ENCODE assay signal across 8 mouse cellular contexts in the genomic region with DNA sequence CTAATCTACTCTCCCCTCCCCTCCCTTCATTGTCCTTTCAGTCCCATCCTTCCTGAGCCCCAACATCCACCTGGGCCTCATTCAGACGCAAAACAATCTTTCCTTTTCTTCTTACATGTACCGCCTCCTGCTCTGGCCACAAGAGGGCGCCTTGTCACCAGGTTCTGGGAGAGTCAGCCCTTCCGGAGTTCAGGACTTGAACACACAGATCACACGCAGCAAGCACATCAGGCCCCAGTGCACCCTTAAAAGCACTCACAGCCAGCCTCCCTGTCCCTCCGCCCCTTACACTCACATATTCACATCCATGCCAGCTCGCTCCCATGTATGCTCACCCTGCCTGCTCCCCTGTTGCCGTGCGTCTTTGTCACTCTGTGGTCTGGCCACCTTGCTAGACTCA. TPM values are rescaled to one million over a fixed set of nuclear protein-coding genes. Genes with fewer than 3 reads are reported as not detected.
DNase-seq lines count a peak whose midpoint lies in the region; ATAC-seq and TF ChIP-seq lines count a peak whose summit lies in the region.

No protein-coding gene starts in this region.

- peaks cover 25% of the 10 kb centered on the region for H3K4me1 ChIP-seq in hindbrain, embryonic 13.5 days (replicated peaks)

- peak; percentile 46 for ATAC-seq in Patski
- ATAC-seq in hindbrain, embryonic 13.5 days (ENCODE audit: low FRiP score) = peak; percentile 61; the same call in 1 of the 2 replicates

- no peak overlapping the region for H3K4me3 ChIP-seq in hindbrain, embryonic 13.5 days

- 13% methylated on average over 9 of the region's 9 CpGs for WGBS in hindbrain, embryonic 13.5 days

- no peak overlapping the region for H3K4me2 ChIP-seq in hindbrain, embryonic 13.5 days

- in situ Hi-C loops in Patski (cut with MboI; ENCODE audit: low pct_unique_long_range_greater_than_20kb) = loop anchor here (5.0 kb wide), 1 partner anchor 151 kb away; no protein-coding TSS in a partner anchor

- H3K9me3 ChIP-seq in hindbrain, embryonic 13.5 days = no peaks in the 10 kb centered on the region

- H3K27ac ChIP-seq in hindbrain, embryonic 13.5 days = 0 out of 2 replicates have a peak overlapping the region, but pooled peaks have one; percentile 44

- POLR2A ChIA-PET in Patski (lab: Charles Lee) = interaction anchor here (1.8 kb wide), 2 partner anchors 155 to 156 kb away, joined by 4 to 8 read pairs; no protein-coding TSS in a partner anchor

- DNase-seq in Patski (ENCODE audit: low read depth, low spot score) = no peak
- DNase-seq in cerebellum, postnatal 10 days = peak; percentile 97 to 98
- DNase-seq in frontal cortex, postnatal 14 days (ENCODE audit: low spot score in 2 of 2) = peak; percentile 77 to 85
- peak; percentile 88 to 93 for DNase-seq in layer of hippocampus, postnatal 14 days (ENCODE audit: low spot score in 2 of 2)
- peak; percentile 93 for DNase-seq in lung, postnatal 10 days
- DNase-seq in ovary, postnatal 14 days (ENCODE audit: low spot score) = peak; percentile 80
- DNase-seq in thymus, postnatal 10 days (ENCODE audit: low spot score in 2 of 2) = peak; percentile 80 to 91

- H3K9ac ChIP-seq in hindbrain, embryonic 13.5 days = no peak overlapping the region

- no peaks in the 10 kb centered on the region for H3K27me3 ChIP-seq in Patski
- peaks cover 9% of the 10 kb centered on the region; the same call in 1 of the 2 replicates for H3K27me3 ChIP-seq in hindbrain, embryonic 13.5 days

- no peaks in the 10 kb centered on the region for H3K36me3 ChIP-seq in hindbrain, embryonic 13.5 days

- CTCF ChIA-PET in Patski (lab: Charles Lee) = interaction anchor here (0.7 to 4.4 kb wide), 19 partner anchors 18 to 350 kb away, joined by 3 to 68 read pairs (median 4); partner anchors contain the start of gene Fam53b

- peak; percentile 90 for TF ChIP-seq CTCF in Patski (IDR thresholded peaks at IDR 0.05)

RNA-seq across cellular contexts. Expression of gene Lhpp, which starts 45.6 kb away (rescaled TPM):
- polyA plus RNA-seq in Patski (2021) = 23.6 TPM
- 30.7 and 30.9 TPM in 2 replicates for polyA plus RNA-seq in hindbrain, embryonic 13.5 days (2015; fragmentation: Nextera tagmentation; extraction: Ambion mirVana)
- 10 to 100 TPM; 30.5 to 31.2 TPM for total RNA-seq in layer of hippocampus, postnatal 14 days (2021)

RNA-seq across cellular contexts. Expression of gene Nkx1-2, which starts 56.6 kb away (rescaled TPM):
- 0.26 TPM for polyA plus RNA-seq in Patski (2021)
- polyA plus RNA-seq in hindbrain, embryonic 13.5 days (2015; fragmentation: Nextera tagmentation; extraction: Ambion mirVana) = 0.62 and 0.80 TPM in 2 replicates
- not detected for total RNA-seq in layer of hippocampus, postnatal 14 days (2021)
